Mouse (Mus musculus): ENCODE results near the gene Abhd18. TPM values are rescaled to one million over a fixed set of nuclear protein-coding genes. Genes with fewer than 3 reads are reported as not detected.
"Not testable (repeated sequence)": the region's sequence is repeated elsewhere in the genome, so short reads cannot be mapped to it uniquely, and the experiment has no call there.

Gene Abhd18
- polyA plus RNA-seq (2012; ENCODE audit: insufficient read depth, insufficient read length, missing spikeins), result 5.6 and 7.4 TPM in 2 replicates

DNA sequence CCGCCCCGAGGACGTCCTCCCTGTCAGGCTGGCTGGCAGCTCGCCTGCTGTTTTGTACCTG lies at the start of gene Abhd18:
Gene Abhd18 (plus strand): TSS at position 14 of the 61 bp plus-strand sequence.
- H3K27ac ChIP-seq (ENCODE audit: insufficient read depth, low read depth, low read length), result peak within 1 kb of the TSS; percentile 37
- not testable (repeated sequence) for H3K4me1 ChIP-seq (ENCODE audit: control insufficient read depth, insufficient read depth, low read length)
- H3K4me3 ChIP-seq (ENCODE audit: insufficient read depth, low read length), result peak within 1 kb of the TSS; percentile 79

- TF ChIP-seq POLR2A (IDR thresholded peaks at IDR 0.05; ENCODE audit: borderline replicate concordance, low read depth, low read length), result no peak
- TF ChIP-seq CTCF (IDR thresholded peaks at IDR 0.05; ENCODE audit: low read depth, low read length), result no peak
- Histone ChIP-seq H3K4me1 (ENCODE audit: control insufficient read depth, insufficient read depth, low read length) (peaks cover 7% of the 10 kb centered on the region; the same call in 1 of the 2 replicates), H3K4me3 (ENCODE audit: insufficient read depth, low read length) (no peak overlapping the region), H3K27ac (ENCODE audit: insufficient read depth, low read depth, low read length) (no peak overlapping the region)
Observed at GRCm38 (mm10) chr3:40798054-40798453, 48.7 kb upstream of the Abhd18 start.

GRCm38 (mm10) chr3:40798500-40798899 lies 48.3 kb upstream of the Abhd18 start:
- Histone ChIP-seq H3K4me1 (ENCODE audit: control insufficient read depth, insufficient read depth, low read length) (peaks cover 7% of the 10 kb centered on the region; the same call in 1 of the 2 replicates), H3K4me3 (ENCODE audit: insufficient read depth, low read length) (no peak overlapping the region), H3K27ac (ENCODE audit: insufficient read depth, low read depth, low read length) (no peak overlapping the region)
- TF ChIP-seq CTCF (IDR thresholded peaks at IDR 0.05; ENCODE audit: low read depth, low read length) (no peak), POLR2A (IDR thresholded peaks at IDR 0.05; ENCODE audit: borderline replicate concordance, low read depth, low read length) (no peak)

GRCm38 (mm10) chr3:40799530-40800372 lies 47.0 kb upstream of the Abhd18 start, which contains the start of gene Plk4:
Gene Plk4 (plus strand): TSS chr3:40800019.
- TF ChIP-seq CTCF (IDR thresholded peaks at IDR 0.05; ENCODE audit: low read depth, low read length) (no peak), POLR2A (IDR thresholded peaks at IDR 0.05; ENCODE audit: borderline replicate concordance, low read depth, low read length) (0 out of 2 replicates have a peak, but pooled peaks have one; percentile 10)
- peak within 1 kb of the TSS; percentile 94 for H3K4me3 ChIP-seq (ENCODE audit: insufficient read depth, low read length)
- peak within 1 kb of the TSS; percentile 60 for H3K27ac ChIP-seq (ENCODE audit: insufficient read depth, low read depth, low read length)
- H3K4me1 ChIP-seq (ENCODE audit: control insufficient read depth, insufficient read depth, low read length), result peaks cover 7% of the 10 kb centered on the region; the same call in 1 of the 2 replicates

DNA sequence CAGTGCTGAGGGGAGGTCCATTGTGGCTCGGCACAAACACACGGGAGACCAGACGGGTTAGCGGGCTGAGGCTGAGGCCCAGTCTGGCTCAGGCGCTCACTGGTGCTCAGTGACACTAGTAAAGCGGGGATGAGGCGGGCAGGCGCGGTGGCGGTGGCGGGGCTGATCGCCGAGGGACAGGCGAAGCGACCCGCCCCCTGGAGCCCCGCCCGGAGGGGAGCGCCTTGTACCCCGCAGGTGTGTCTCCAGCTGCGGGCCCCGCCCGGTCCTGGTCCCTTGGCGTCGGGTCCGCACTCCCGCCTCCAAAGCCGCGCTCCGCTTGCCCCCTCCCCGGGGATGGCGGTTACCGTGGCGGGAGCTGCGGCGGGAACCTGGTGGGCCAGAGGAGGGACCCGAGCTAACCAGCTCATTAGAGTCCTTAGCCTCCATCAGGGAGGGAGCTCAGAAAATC lies 46.4 kb upstream of the Abhd18 start:
- no peak for TF ChIP-seq POLR2A (IDR thresholded peaks at IDR 0.05; ENCODE audit: borderline replicate concordance, low read depth, low read length)
- no peak for TF ChIP-seq CTCF (IDR thresholded peaks at IDR 0.05; ENCODE audit: low read depth, low read length)
- H3K4me1 ChIP-seq (ENCODE audit: control insufficient read depth, insufficient read depth, low read length), result peaks cover 6% of the 10 kb centered on the region; the same call in 1 of the 2 replicates
- H3K27ac ChIP-seq (ENCODE audit: insufficient read depth, low read depth, low read length), result peak overlapping the region; percentile 17; the same call in 1 of the 2 replicates
- H3K4me3 ChIP-seq (ENCODE audit: insufficient read depth, low read length), result peak overlapping the region; percentile 94

DNA sequence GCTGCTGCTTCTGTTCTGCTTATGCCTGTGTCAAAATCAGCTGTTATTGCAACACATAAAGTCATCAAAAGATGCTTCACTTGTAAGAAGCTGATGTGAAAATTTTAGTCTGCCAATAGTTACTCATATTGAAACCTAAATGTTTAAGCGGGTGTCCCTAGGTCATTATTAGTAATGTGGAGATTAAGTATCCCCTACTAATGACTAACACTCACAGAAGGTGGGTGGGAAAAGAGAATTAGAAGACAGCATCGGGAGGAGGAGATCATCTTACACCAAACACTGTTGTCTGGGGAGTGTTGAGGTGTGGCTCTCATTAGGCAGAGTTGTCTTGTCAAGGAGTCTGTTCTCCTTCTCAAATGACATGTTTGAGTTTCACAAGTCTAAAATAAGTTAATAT lies 39.9 kb upstream of the Abhd18 start:
- Histone ChIP-seq H3K4me3 (ENCODE audit: insufficient read depth, low read length) (no peak overlapping the region), H3K4me1 (ENCODE audit: control insufficient read depth, insufficient read depth, low read length) (no peaks in the 10 kb centered on the region)
- TF ChIP-seq CTCF (IDR thresholded peaks at IDR 0.05; ENCODE audit: low read depth, low read length) (no peak), POLR2A (IDR thresholded peaks at IDR 0.05; ENCODE audit: borderline replicate concordance, low read depth, low read length) (no peak)

DNA sequence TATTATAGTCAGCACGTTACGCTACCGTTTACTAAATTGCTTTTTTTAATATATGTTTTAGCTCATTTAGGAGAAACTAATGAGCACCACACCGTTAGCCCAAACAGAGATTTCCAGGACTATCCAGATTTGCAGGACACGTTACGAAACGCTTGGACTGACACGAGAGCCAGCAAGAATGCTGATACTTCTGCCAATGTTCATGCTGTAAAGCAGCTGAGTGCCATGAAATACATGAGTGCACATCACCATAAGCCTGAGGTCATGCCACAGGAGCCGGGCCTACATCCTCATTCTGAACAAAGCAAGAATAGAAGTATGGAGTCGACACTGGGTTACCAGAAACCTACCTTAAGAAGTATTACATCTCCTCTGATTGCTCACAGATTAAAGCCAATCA lies 38.1 kb upstream of the Abhd18 start:
- H3K27ac ChIP-seq (ENCODE audit: insufficient read depth, low read depth, low read length), result no peak overlapping the region
- TF ChIP-seq POLR2A (IDR thresholded peaks at IDR 0.05; ENCODE audit: borderline replicate concordance, low read depth, low read length) (no peak), CTCF (IDR thresholded peaks at IDR 0.05; ENCODE audit: low read depth, low read length) (no peak)
- H3K4me3 ChIP-seq (ENCODE audit: insufficient read depth, low read length), result no peak overlapping the region
- H3K4me1 ChIP-seq (ENCODE audit: control insufficient read depth, insufficient read depth, low read length), result no peaks in the 10 kb centered on the region

More for the DNA sequence above, 39.9 kb upstream of the Abhd18 start:
- H3K27ac ChIP-seq (ENCODE audit: insufficient read depth, low read depth, low read length), result no peak overlapping the region

DNA sequence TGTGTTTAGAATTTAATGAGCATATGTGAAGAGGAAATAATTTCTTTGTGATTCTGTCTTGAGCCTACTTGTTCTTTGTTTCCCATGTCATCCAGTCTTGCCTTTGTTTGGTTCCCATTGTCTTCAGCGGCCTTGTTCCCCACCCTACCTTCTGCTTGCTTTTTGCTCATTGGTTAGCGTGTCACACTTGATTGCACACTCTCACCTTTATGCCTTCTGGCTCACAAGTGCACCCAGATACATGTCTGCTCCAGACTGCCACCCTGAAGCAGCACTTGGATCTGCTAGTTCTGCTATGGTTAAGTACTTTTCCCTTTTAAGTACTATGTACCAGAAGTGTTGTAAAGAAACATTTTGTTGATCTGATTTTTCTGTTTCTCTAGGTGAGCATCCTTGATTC lies 36.9 kb upstream of the Abhd18 start:
- no peak for TF ChIP-seq POLR2A (IDR thresholded peaks at IDR 0.05; ENCODE audit: borderline replicate concordance, low read depth, low read length)
- no peak for TF ChIP-seq CTCF (IDR thresholded peaks at IDR 0.05; ENCODE audit: low read depth, low read length)
- Histone ChIP-seq H3K27ac (ENCODE audit: insufficient read depth, low read depth, low read length) (no peak overlapping the region), H3K4me3 (ENCODE audit: insufficient read depth, low read length) (no peak overlapping the region), H3K4me1 (ENCODE audit: control insufficient read depth, insufficient read depth, low read length) (no peaks in the 10 kb centered on the region)

DNA sequence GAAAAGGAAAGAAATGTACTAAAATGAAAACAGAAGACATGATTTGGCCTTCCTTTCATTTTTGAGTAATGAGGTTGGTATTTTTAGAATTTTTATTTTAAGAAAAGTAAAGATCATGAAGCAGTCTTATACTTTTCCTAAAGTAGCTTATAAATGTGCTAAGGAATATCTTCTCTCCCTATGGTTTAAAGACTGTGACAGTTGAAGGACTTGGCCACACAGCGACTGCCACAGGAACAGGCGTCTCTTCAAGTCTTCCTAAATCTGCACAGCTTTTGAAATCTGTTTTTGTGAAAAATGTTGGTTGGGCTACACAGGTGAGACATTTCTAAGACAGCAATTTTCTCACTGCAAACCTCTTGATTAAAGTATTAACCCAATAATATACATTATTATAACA lies 33.5 kb upstream of the Abhd18 start:
- H3K4me1 ChIP-seq (ENCODE audit: control insufficient read depth, insufficient read depth, low read length), result no peaks in the 10 kb centered on the region

DNA sequence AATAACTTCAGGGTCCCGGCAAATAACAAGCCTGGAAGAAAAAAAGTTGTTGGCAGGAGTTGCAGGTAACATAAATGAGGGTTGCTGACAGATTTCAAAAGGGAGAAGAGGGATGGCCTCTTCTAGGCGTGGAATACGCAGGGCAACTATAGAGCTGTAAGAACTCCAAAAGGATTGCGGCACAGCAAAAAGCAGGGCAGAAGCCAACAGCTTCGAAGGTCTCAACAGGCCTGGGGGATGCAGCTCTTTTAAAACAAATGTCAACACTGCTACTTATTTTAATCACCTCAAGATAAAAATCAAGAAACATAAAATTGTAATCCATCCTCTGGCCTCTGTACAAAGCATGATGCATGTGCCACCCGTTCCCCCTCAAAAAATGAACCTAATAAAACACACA lies 1.2 kb upstream of the Abhd18 start:
- H3K4me1 ChIP-seq (ENCODE audit: control insufficient read depth, insufficient read depth, low read length); H3K4me3 ChIP-seq (ENCODE audit: insufficient read depth, low read length); H3K27ac ChIP-seq (ENCODE audit: insufficient read depth, low read depth, low read length): not testable (repeated sequence)

More for the DNA sequence above, 33.5 kb upstream of the Abhd18 start:
- TF ChIP-seq CTCF (IDR thresholded peaks at IDR 0.05; ENCODE audit: low read depth, low read length) (no peak), POLR2A (IDR thresholded peaks at IDR 0.05; ENCODE audit: borderline replicate concordance, low read depth, low read length) (no peak)
- no peak overlapping the region for H3K4me3 ChIP-seq (ENCODE audit: insufficient read depth, low read length)
- no peak overlapping the region for H3K27ac ChIP-seq (ENCODE audit: insufficient read depth, low read depth, low read length)

DNA sequence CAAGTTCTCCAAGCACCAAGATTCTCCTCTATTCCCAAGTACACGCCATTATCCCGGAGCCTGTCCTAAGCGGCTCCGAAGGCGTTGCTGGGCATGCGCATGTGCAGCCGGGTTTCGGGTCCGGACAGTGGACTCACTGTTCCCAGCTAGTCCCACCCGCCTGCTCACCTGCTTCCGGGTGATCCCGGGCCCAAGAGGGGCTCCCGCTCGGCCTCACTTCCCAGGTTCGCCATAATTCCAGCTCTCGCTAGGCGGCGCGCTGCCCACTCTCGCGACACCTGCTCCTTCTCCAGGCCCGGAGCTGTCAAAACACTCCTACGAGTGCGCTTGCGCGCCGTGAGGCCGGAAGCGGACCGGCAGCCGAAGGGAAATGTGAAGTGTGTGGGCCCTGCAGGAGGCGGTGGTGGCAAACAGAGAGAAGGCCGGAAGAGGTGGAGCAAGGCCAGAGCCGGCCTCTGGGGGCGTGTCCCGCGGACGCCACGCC lies 255 bp upstream of the Abhd18 start, which contains the start of gene Mfsd8:
Gene Mfsd8 (minus strand): TSS at position 414 of the 484 bp plus-strand sequence.
- Histone ChIP-seq H3K4me3 (ENCODE audit: insufficient read depth, low read length) (peak within 1 kb of the TSS; percentile 79), H3K27ac (ENCODE audit: insufficient read depth, low read depth, low read length) (peak within 1 kb of the TSS; percentile 37)
- H3K4me1 ChIP-seq (ENCODE audit: control insufficient read depth, insufficient read depth, low read length), result not testable (repeated sequence)

GRCm38 (mm10) chr3:40847018-40847417 lies 248 bp downstream of the Abhd18 start:
- not testable (repeated sequence) for H3K4me1 ChIP-seq (ENCODE audit: control insufficient read depth, insufficient read depth, low read length); H3K27ac ChIP-seq (ENCODE audit: insufficient read depth, low read depth, low read length)
- peak overlapping the region; percentile 79 for H3K4me3 ChIP-seq (ENCODE audit: insufficient read depth, low read length)

- H3K4me3 ChIP-seq (ENCODE audit: insufficient read depth, low read length); H3K4me1 ChIP-seq (ENCODE audit: control insufficient read depth, insufficient read depth, low read length); H3K27ac ChIP-seq (ENCODE audit: insufficient read depth, low read depth, low read length): not testable (repeated sequence)
Observed at GRCm38 (mm10) chr3:40847936-40848335, 1.2 kb downstream of the Abhd18 start.

DNA sequence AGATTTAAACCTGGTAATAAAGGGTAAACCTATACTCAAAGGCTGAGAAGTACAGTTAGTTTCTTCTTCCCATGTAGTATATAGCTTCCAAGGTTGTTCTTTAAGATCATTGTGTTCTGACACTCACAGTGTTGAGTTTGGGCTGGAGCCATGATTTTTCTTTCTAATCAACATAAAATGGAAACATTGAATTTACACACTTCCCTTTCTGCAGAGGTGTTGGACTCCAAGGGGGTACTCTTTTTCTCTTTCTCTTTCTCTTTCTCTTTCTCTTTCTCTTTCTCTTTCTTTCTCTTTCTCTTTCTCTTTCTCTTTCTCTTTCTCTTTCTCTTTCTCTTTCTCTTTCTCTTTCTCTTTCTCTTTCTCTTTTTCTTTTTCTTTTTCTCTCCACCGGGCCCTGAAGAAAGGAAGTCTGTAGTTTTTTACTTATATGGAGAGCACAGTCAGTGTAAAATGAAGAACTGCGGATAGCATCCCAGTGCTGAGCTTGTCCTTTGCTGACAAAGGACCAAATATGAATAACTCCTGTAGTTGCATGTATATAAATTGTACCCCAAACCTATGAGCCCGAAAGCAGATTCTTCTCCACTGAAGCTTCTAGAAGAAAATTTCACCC lies 6.5 kb downstream of the Abhd18 start:
- not testable (repeated sequence) for H3K4me1 ChIP-seq (ENCODE audit: control insufficient read depth, insufficient read depth, low read length); H3K27ac ChIP-seq (ENCODE audit: insufficient read depth, low read depth, low read length); H3K4me3 ChIP-seq (ENCODE audit: insufficient read depth, low read length)
